Mouse (Mus musculus) stomach, postnatal 0 days (tissue): ENCODE results near the gene Myef2.

Source experiments
- CTCF ChIP-seq: IDR thresholded peaks from 2 replicates; pipeline ENCODE4 v1.5.1; 2016; ENCODE audit warnings: antibody characterized with exemption, low read depth, mild to moderate bottlenecking, moderate library complexity
- EP300 ChIP-seq: optimal IDR thresholded peaks from 2 replicates; pipeline ENCODE3; 2016; ENCODE audit warnings: antibody characterized with exemption

DNA sequence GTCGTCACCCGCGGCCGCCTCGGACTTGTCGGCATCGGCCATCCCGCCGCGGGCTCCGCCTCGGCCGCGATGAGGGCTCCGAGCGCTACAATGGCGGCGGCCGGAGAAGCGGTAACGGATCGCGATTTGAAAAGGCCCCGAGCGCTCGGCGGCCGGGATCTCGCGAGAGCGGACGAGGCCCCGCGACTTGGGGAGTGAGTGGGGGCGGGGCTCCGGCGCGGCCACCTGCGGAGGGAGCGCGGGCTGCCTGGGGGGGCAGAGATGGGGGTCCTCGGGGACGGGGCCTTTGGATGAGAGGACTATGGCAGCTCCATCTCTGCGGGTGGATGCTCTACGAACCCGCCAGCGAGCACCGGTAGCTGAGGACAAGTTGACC, at the start of gene Myef2:
- TF ChIP-seq CTCF (no peak), EP300 (peak; percentile 96)
